Mouse (Mus musculus) skeletal muscle tissue, adult 2 months (tissue): Measurements from ENCODE around the gene Dnase1l3.
"Not testable (repeated sequence)": the region's sequence is repeated elsewhere in the genome, so short reads cannot be mapped to it uniquely, and the experiment has no call there.

Experiments
- DNase-seq: peaks from one replicate; pipeline ENCODE4 v3.0.0-alpha.2; 2012; ENCODE audit warnings: low read depth, low spot score

Gene Dnase1l3

GRCm38 (mm10) chr14:8011938-8012337, 17.6 kb upstream of the Dnase1l3 start:
- no peak for DNase-seq

GRCm38 (mm10) chr14:8011297-8011696, 16.9 kb upstream of the Dnase1l3 start:
- DNase-seq = no peak

DNA sequence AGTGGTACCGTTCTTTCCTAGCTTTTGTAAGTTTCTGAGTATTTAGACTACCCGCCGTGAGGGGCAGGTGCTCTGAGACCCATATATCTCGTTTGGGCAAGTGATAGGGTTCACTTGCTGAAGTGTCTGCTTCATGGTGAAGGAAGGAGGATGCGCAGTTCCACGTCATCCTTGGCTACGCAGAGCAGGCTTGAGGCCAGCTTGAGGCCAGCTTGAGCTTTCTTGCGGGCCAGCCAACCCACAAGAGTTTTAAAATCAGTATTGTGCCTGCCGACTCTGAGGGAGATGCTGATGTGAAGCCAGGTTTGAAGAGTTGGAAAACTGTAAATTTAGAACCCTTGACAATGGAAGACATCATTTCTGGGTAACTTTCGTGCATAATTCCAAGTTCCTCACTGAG, 13.6 kb upstream of the Dnase1l3 start:
- no peak for DNase-seq

DNA sequence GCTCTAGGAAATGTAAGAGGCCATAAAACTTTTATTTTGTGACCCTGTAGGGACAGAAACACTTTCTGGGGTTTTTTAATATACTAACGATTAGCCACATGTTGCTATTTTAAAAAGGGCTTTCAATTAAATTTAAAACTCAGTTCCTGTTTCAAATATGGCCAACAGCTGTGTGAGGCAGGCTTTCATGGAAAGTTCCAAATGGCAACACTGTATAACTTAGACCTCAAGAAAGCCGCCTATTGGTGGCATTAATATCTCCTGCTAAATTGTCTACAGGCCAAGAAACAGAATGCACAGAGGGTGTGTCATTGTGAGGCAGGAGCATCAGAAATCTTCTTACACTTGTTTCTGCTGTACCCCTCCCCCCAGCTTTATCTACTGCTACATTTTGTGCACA, 13.1 kb upstream of the Dnase1l3 start:
- no peak for DNase-seq

GRCm38 (mm10) chr14:8007084-8007483, 12.7 kb upstream of the Dnase1l3 start:
- DNase-seq = no peak

DNA sequence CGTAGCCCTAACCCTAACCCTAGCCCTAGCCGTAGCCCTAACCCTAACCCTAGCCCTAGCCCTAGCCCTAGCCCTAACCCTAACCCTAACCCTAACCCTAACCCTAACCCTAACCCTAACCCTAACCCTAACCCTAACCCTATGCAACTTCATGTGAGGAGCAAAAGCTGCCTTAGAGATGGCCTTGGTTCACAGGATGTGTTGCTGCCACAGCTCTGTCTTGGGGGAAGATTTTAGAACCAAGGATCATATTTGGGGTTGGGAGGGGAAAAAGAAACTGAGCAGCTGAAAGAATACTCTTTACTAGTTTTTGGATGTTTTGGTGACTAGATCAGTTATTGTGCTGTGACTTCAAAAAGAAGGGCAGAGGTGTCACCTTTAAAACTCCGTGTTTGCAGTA, 11.7 kb upstream of the Dnase1l3 start:
- not testable (repeated sequence) for DNase-seq

GRCm38 (mm10) chr14:8003727-8004670, 9.6 kb upstream of the Dnase1l3 start:
- no peak for DNase-seq

DNA sequence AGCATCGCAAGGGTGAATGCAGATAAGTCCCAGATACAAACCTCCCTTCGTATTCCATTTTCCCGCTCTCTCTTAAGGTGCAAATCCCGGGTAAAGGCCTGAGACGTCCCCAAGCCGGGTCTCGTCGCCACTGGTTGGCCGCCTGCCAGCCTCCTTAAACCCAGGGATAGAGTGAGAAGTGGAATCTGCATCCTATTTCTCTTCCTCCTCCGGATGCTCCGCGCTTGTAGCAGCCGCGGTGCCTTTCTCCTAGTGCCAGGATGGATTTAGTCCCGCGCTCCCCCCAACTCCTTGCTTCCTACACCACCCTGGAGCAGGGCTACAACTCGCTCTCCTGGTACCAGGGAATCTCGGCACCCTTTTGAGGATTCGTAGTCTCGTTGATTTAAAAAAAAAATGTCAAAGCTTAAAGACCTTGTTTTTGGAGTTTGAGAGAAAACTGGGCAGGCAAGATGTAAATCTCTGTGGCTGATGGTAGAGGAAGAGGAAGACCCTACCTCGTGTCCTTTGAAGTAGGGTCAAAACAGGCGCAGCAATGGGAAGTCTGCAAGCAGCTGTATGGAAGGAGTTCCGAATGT, 8.8 kb upstream of the Dnase1l3 start:
- DNase-seq = no peak

DNA sequence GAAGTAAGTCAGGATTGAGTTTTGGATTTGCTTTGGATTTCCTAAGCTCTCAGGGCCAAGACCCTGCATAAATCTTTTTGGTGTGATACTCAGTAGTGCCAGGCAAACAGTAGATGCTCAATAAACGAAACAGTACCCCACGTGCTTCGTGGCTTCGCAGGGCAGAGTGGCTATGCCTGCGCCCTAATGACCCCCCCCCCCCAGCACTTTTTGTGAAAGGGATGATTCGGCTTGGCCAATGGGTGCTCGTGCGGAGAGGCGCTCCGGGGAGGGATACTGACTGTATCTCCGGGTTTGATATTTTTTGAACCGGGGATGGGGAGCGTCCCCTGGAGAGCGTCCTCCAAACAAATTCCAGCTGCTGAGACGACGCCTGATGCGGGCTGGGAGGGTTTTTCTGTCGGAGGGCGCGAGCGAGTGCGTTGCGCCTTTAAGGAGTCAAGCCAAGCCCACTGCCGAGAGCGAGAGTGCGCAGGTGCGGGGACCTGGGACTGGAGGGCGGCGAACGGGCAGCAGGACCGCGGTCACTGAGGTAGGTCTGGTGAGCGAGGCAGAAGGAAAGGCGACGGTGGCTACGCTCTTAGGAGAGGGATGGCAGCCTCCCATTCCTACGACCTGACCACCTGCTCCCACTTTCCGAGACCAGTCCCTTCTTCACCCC, 8.2 kb upstream of the Dnase1l3 start, which contains the start of gene Abhd6:
Abhd6 (plus strand) TSS at position 471 of the 661 bp plus-strand sequence.
- peak; percentile 62 for DNase-seq

- no peak for DNase-seq
Observed at GRCm38 (mm10) chr14:8000831-8001685, 6.7 kb upstream of the Dnase1l3 start.

- DNase-seq = no peak
Observed at GRCm38 (mm10) chr14:8000247-8000646, 5.9 kb upstream of the Dnase1l3 start.

DNA sequence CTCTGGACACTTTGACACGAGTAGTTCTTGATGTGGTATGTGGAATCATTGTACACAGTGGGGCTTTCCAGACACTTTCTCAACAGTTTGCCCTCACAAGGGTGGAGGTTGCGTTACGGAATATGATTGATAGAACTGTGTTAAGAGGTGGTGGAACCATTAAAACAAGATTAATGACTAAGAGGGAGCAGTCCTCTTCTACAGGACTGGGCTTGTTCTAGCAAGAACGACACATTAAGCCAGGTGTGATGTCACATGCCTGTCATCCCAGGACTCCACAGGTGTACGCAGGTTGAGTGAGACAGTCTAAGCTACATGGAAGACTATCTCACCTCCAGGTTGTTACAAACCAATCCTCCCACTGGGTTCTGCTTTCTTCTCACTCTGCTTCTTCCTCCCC, 5.1 kb upstream of the Dnase1l3 start:
- no peak for DNase-seq

GRCm38 (mm10) chr14:7999030-7999429, 4.7 kb upstream of the Dnase1l3 start:
- DNase-seq = no peak

DNA sequence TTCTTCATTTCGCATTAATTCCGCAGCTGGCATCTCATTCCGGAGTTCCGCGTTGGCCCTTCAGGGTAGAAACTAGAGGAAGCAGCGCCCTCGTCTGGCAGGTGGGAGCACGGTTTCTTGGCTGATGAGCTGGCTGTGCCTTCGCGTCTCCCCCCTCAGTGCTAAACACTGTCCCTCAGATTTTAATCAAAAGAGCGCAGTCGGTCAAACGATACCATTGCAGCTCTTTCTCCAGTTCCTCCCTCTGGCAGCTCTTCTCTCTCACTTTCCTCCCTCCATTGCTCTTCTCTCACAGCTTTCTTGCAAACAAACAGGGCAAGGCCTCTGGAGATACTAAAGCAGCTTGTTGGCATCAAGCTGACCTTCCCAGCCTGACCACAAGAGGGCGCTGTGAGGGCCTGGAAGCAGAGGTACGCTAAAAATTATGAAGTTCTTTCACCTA, 2.9 kb upstream of the Dnase1l3 start:
- peak; percentile 73 for DNase-seq

GRCm38 (mm10) chr14:7992158-7992557, 2.2 kb downstream of the Dnase1l3 start:
- DNase-seq = no peak

DNA sequence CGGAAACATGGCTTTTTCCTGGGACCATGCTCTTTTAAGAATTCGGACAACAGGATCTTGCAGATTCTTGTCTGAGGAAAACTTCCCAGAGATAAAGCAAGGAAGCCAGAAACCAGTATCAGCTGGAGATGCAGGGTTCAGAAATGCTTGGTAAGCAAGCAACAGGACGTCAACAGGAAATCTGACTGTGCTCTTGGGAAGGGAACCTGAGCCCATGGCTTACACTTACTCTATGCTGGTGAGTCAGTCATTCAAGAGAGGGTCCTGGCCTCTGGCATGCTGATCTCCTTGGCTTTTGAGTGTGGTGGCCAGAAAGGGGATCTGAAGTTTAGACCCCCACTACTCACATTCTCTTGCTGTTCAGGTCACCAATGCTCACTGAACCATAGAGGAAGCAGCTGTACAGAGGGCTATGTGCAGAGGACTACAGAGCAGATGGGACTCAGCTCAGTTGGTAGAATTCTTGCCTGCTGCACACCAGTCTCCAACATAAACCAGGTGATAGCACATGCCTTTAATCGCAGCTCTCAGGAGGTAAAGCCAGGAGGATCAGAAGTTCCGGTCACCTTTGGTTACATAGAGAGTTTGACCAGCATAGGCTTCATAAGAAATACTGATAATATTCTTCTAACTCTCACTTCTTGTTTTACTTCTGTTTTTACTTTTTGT, 3.1 kb downstream of the Dnase1l3 start:
- DNase-seq = no peak

- no peak for DNase-seq
Observed at GRCm38 (mm10) chr14:7989961-7990360, 4.4 kb downstream of the Dnase1l3 start.

DNA sequence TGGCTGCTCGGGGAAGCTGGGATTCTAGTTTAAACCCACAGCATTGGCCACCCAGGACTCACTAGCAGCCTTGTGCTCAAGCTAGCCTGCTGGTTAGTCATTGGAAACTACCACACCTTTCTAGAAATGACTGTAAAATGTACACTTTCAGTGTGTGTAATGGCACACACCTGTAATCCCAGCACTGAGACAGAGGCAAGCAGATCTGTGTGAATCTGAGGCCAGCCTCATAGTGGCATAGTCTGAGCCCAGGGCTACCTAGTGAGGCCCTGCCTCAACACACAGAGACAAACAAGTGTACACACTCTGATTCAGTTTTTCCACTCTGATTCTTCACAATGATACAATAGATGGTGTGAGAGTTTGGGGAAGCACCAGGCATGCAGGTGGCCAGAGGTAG, 5.0 kb downstream of the Dnase1l3 start:
- no peak for DNase-seq

- no peak for DNase-seq
Observed at GRCm38 (mm10) chr14:7986913-7987312, 7.5 kb downstream of the Dnase1l3 start.

- no peak for DNase-seq
Observed at GRCm38 (mm10) chr14:7981226-7981625, 13.1 kb downstream of the Dnase1l3 start.

- DNase-seq = no peak
Observed at GRCm38 (mm10) chr14:7978183-7978582, 16.2 kb downstream of the Dnase1l3 start.
